Comparison of ENCODE assay signal across 13 mouse cellular contexts in the genomic region with DNA sequence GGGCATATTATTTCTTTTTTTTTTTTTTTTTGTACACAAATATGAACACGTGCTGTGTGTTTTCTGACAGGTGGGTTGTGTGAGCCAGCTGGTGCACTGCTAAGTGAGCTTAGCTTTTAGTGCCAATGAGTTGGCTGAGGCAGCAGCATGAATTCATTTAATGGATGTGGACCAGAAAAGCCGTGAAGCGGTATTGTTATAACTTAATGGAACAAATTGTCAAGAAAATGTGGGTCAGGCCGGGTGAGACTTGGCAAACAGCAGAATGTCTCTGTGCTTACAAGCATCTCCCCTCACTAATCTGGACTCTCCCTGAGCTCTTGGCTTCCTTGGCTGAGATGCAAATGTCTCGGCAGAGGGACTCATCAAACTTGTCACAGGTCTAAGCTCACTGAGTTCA. TPM values are rescaled to one million over a fixed set of nuclear protein-coding genes. Genes with fewer than 3 reads are reported as not detected.
A peak's percentile ranks its signal among the peaks of the same experiment; 100 is the strongest.
DNase-seq lines count a peak whose midpoint lies in the region; ATAC-seq and TF ChIP-seq lines count a peak whose summit lies in the region.
"Had no signal": no experiment of that assay in that cellular context is flagged by ENCODE, and none has a peak within 500 bp of the region (broad histone marks: within the 10 kb centered on the region; RNA-seq: fewer than 3 reads in every experiment).

No protein-coding gene starts in this region.

- TF ChIP-seq CTCF in intestine, postnatal 0 days (IDR thresholded peaks at IDR 0.05; ENCODE audit: low read depth), result no peak

- WGBS in hindbrain, embryonic 15.5 days, result 26% methylated on average over 5 of the region's 5 CpGs
- WGBS in hindbrain, embryonic 13.5 days, result 33% methylated on average over 5 of the region's 5 CpGs
- 64% methylated on average over 5 of the region's 5 CpGs for WGBS in intestine, postnatal 0 days

- peak; percentile 65; the same call in 1 of the 2 replicates for ATAC-seq in hindbrain, embryonic 15.5 days (ENCODE audit: low FRiP score, low read depth)
- ATAC-seq in hindbrain, embryonic 13.5 days (ENCODE audit: low FRiP score), result no peak
- no peak for ATAC-seq in intestine, postnatal 0 days

- H3K4me1 ChIP-seq in hindbrain, embryonic 15.5 days (replicated peaks), result peaks cover 19% of the 10 kb centered on the region; the same call in 1 of the 2 replicates
- peaks cover 26% of the 10 kb centered on the region for H3K4me1 ChIP-seq in hindbrain, embryonic 13.5 days (replicated peaks)
- no peaks in the 10 kb centered on the region; the same call in 1 of the 2 replicates for H3K4me1 ChIP-seq in intestine, postnatal 0 days (replicated peaks; ENCODE audit: control insufficient read depth, insufficient read depth, low read length)

- H3K9me3 ChIP-seq in hindbrain, embryonic 15.5 days, result no peaks in the 10 kb centered on the region
- no peaks in the 10 kb centered on the region for H3K9me3 ChIP-seq in hindbrain, embryonic 13.5 days
- no peaks in the 10 kb centered on the region for H3K9me3 ChIP-seq in intestine, postnatal 0 days (ENCODE audit: control insufficient read depth)
- H3K9me3 ChIP-seq: G1E; heart, embryonic 15.5 days; neural tube, embryonic 12.5 days had no signal

- peak; percentile 5 for DNase-seq in cerebellum, adult 8-10 months
- DNase-seq in cerebellum, adult 9-11 months, result no peak
- peak; percentile 15 for DNase-seq in thymus, postnatal 14 days
- no peak for DNase-seq in thymus, adult 18-20 months
- DNase-seq in c-Kit-positive CD71-positive TER-119-positive erythroid progenitor cells, embryonic 14.5 days (ENCODE audit: low spot score), result no peak
- DNase-seq: lung, postnatal 4 days; spleen, adult 18-20 months had no signal

- H3K4me2 ChIP-seq in hindbrain, embryonic 15.5 days, result no peak overlapping the region
- H3K4me2 ChIP-seq in hindbrain, embryonic 13.5 days, result no peak overlapping the region
- H3K4me2 ChIP-seq in intestine, postnatal 0 days (replicated peaks; ENCODE audit: low read depth), result no peak overlapping the region
- H3K4me2 ChIP-seq: heart, embryonic 15.5 days; neural tube, embryonic 12.5 days had no signal

- 0 out of 2 replicates have a peak, but pooled peaks cover 4% of the 10 kb centered on the region for H3K27me3 ChIP-seq in hindbrain, embryonic 15.5 days
- no peaks in the 10 kb centered on the region for H3K27me3 ChIP-seq in hindbrain, embryonic 13.5 days
- no peaks in the 10 kb centered on the region for H3K27me3 ChIP-seq in intestine, postnatal 0 days (replicated peaks; ENCODE audit: control insufficient read depth, insufficient read depth, low read length)
- H3K27me3 ChIP-seq: heart, embryonic 15.5 days; neural tube, embryonic 12.5 days had no signal

- no peak overlapping the region for H3K27ac ChIP-seq in hindbrain, embryonic 15.5 days (replicated peaks)
- H3K27ac ChIP-seq in hindbrain, embryonic 13.5 days, result no peak overlapping the region
- H3K27ac ChIP-seq in intestine, postnatal 0 days (ENCODE audit: low read depth, low read length), result no peak overlapping the region
- H3K27ac ChIP-seq: heart, embryonic 15.5 days; neural tube, embryonic 12.5 days had no signal

- H3K9ac ChIP-seq in hindbrain, embryonic 15.5 days, result no peak overlapping the region
- H3K9ac ChIP-seq in hindbrain, embryonic 13.5 days, result no peak overlapping the region
- H3K9ac ChIP-seq in intestine, postnatal 0 days (ENCODE audit: low read depth, low read length), result no peak overlapping the region
- H3K9ac ChIP-seq: heart, embryonic 15.5 days; neural tube, embryonic 12.5 days had no signal

- no peaks in the 10 kb centered on the region for H3K36me3 ChIP-seq in hindbrain, embryonic 15.5 days
- H3K36me3 ChIP-seq in hindbrain, embryonic 13.5 days, result no peaks in the 10 kb centered on the region
- H3K36me3 ChIP-seq in intestine, postnatal 0 days (ENCODE audit: control insufficient read depth, insufficient read depth), result no peaks in the 10 kb centered on the region
- H3K36me3 ChIP-seq: G1E; heart, embryonic 15.5 days; neural tube, embryonic 12.5 days had no signal

- no peak overlapping the region for H3K4me3 ChIP-seq in hindbrain, embryonic 15.5 days
- H3K4me3 ChIP-seq in hindbrain, embryonic 13.5 days, result no peak overlapping the region
- H3K4me3 ChIP-seq in intestine, postnatal 0 days (ENCODE audit: low read depth, low read length), result no peak overlapping the region
- H3K4me3 ChIP-seq: heart, embryonic 15.5 days; neural tube, embryonic 12.5 days had no signal

RNA-seq across cellular contexts. Expression of gene Trub1, which starts 7.7 kb away (rescaled TPM):
- polyA plus RNA-seq in hindbrain, embryonic 15.5 days (2015; fragmentation: Nextera tagmentation; extraction: Ambion mirVana), result 12.2 and 12.7 TPM in 2 replicates
- 14.3 and 15.4 TPM in 2 replicates for polyA plus RNA-seq in hindbrain, embryonic 13.5 days (2015; fragmentation: Nextera tagmentation; extraction: Ambion mirVana)
- 7.1 and 7.7 TPM in 2 replicates for polyA plus RNA-seq in intestine, postnatal 0 days (2015; fragmentation: Nextera tagmentation; extraction: Ambion mirVana)

Comparison
In these comparisons a context has a peak if more than half of its experiments do, and no peak if none do; other contexts are left out.
1. DNase-seq: peak in cerebellum, adult 8-10 months (single experiment) and thymus, postnatal 14 days (single experiment); none in cerebellum, adult 9-11 months (single experiment), thymus, adult 18-20 months (0 of 2) and c-Kit-positive CD71-positive TER-119-positive erythroid progenitor cells, embryonic 14.5 days (single experiment).